8 mouse cellular contexts compared by ENCODE assay signal in genomic region chr4:135873526-135874202, GRCm38 (mm10). TPM values are rescaled to one million over a fixed set of nuclear protein-coding genes. Genes with fewer than 3 reads are reported as not detected.
DNase-seq lines count a peak whose midpoint lies in the region; ATAC-seq and TF ChIP-seq lines count a peak whose summit lies in the region.

Pnrc2 (minus strand) TSS chr4:135873850.

- no peak for TF ChIP-seq CTCF in brain, embryonic 14.5 days (IDR thresholded peaks at IDR 0.05; ENCODE audit: borderline replicate concordance, extremely low read depth, insufficient read depth, insufficient read length)

- TF ChIP-seq POLR2A in brain, embryonic 14.5 days (IDR thresholded peaks at IDR 0.05; ENCODE audit: borderline replicate concordance, extremely low read depth, insufficient read depth, insufficient read length, poor library complexity, severe bottlenecking): peak; percentile 43; the same call in 1 of the 2 replicates

- peaks cover 55% of the 10 kb centered on the region for H3K36me3 ChIP-seq in erythroblast, embryonic 14.5 days (ENCODE audit: control insufficient read depth)
- H3K36me3 ChIP-seq in heart, embryonic 12.5 days: peaks cover 24% of the 10 kb centered on the region
- peaks cover 41% of the 10 kb centered on the region for H3K36me3 ChIP-seq in liver, embryonic 12.5 days
- 0 out of 2 replicates have a peak, but pooled peaks cover 7% of the 10 kb centered on the region for H3K36me3 ChIP-seq in stomach, embryonic 15.5 days

- H3K4me2 ChIP-seq in heart, embryonic 12.5 days: peak within 1 kb of the TSS; percentile 96
- H3K4me2 ChIP-seq in liver, embryonic 12.5 days: peak within 1 kb of the TSS; percentile 79
- peak within 1 kb of the TSS; percentile 75 for H3K4me2 ChIP-seq in stomach, embryonic 15.5 days

- ATAC-seq in heart, embryonic 12.5 days (ENCODE audit: insufficient number of reproducible peaks, low FRiP score): peak; percentile 95
- ATAC-seq in liver, embryonic 12.5 days: peak; percentile 94
- ATAC-seq in stomach, embryonic 15.5 days (ENCODE audit: insufficient read depth, low FRiP score, low read depth): peak; percentile 96

- under 1% methylated on average over 55 of the region's 60 CpGs for WGBS in heart, embryonic 12.5 days
- WGBS in liver, embryonic 12.5 days (ENCODE audit: insufficient replicate concordance): 3% methylated on average over 55 of the region's 60 CpGs
- WGBS in stomach, embryonic 15.5 days: under 1% methylated on average over 59 of the region's 60 CpGs

- H3K4me3 ChIP-seq in erythroblast, embryonic 14.5 days (replicated peaks): peak within 1 kb of the TSS; percentile 95
- peak within 1 kb of the TSS; percentile 87 for H3K4me3 ChIP-seq in heart, embryonic 12.5 days
- H3K4me3 ChIP-seq in liver, embryonic 12.5 days: peak within 1 kb of the TSS; percentile 72
- H3K4me3 ChIP-seq in stomach, embryonic 15.5 days (replicated peaks): peak within 1 kb of the TSS; percentile 77

- no peaks in the 10 kb centered on the region for H3K9me3 ChIP-seq in erythroblast, embryonic 14.5 days (ENCODE audit: control insufficient read depth, low read length)
- H3K9me3 ChIP-seq in heart, embryonic 12.5 days (replicated peaks): no peaks in the 10 kb centered on the region
- H3K9me3 ChIP-seq in liver, embryonic 12.5 days (replicated peaks): no peaks in the 10 kb centered on the region
- no peaks in the 10 kb centered on the region for H3K9me3 ChIP-seq in stomach, embryonic 15.5 days

- H3K9ac ChIP-seq in heart, embryonic 12.5 days: peak within 1 kb of the TSS; percentile 91
- peak within 1 kb of the TSS; percentile 85 for H3K9ac ChIP-seq in liver, embryonic 12.5 days
- H3K9ac ChIP-seq in stomach, embryonic 15.5 days: peak within 1 kb of the TSS; percentile 76

- H3K4me1 ChIP-seq in erythroblast, embryonic 14.5 days (ENCODE audit: control insufficient read depth): peaks cover 64% of the 10 kb centered on the region
- H3K4me1 ChIP-seq in heart, embryonic 12.5 days (replicated peaks): peaks cover 40% of the 10 kb centered on the region
- H3K4me1 ChIP-seq in liver, embryonic 12.5 days: peaks cover 67% of the 10 kb centered on the region
- H3K4me1 ChIP-seq in stomach, embryonic 15.5 days: peaks cover 36% of the 10 kb centered on the region

- H3K27me3 ChIP-seq in erythroblast, embryonic 14.5 days (ENCODE audit: control insufficient read depth): no peaks in the 10 kb centered on the region
- H3K27me3 ChIP-seq in heart, embryonic 12.5 days (replicated peaks): no peaks in the 10 kb centered on the region
- no peaks in the 10 kb centered on the region for H3K27me3 ChIP-seq in liver, embryonic 12.5 days (replicated peaks)
- H3K27me3 ChIP-seq in stomach, embryonic 15.5 days (replicated peaks): no peaks in the 10 kb centered on the region

- DNase-seq in CD4-positive helper T cell, adult 2 months (ENCODE audit: low read depth, low spot score): peak; percentile 95
- DNase-seq in brain, embryonic 14.5 days (ENCODE audit: low read depth): peak; percentile 98
- peak; percentile 94 for DNase-seq in kidney, postnatal 10 days
- DNase-seq in natural killer cell, adult 2 months (ENCODE audit: low spot score in 2 of 2): peak; percentile 86 to 88

- peak within 1 kb of the TSS; percentile 98 for H3K27ac ChIP-seq in heart, embryonic 12.5 days (ENCODE audit: poor library complexity, severe bottlenecking)
- H3K27ac ChIP-seq in liver, embryonic 12.5 days: peak within 1 kb of the TSS; percentile 96
- peak within 1 kb of the TSS; percentile 100 for H3K27ac ChIP-seq in stomach, embryonic 15.5 days

RNA-seq across cellular contexts. Expression of gene Pnrc2, which starts in this region (rescaled TPM):
- polyA plus RNA-seq in brain, embryonic 14.5 days (2012; rRNA removed): 67.1 and 74.4 TPM in 2 replicates
- 0.66 and 1.0 TPM in 2 replicates for polyA plus RNA-seq in erythroblast, embryonic 14.5 days (2012)
- 124 and 131 TPM in 2 replicates for polyA plus RNA-seq in heart, embryonic 12.5 days (2016; fragmentation: Nextera tagmentation; extraction: Ambion mirVana)
- polyA plus RNA-seq in liver, embryonic 12.5 days (2016; fragmentation: Nextera tagmentation; extraction: Ambion mirVana): 91.1 and 98.9 TPM in 2 replicates
- polyA plus RNA-seq in stomach, embryonic 15.5 days (2015; fragmentation: Nextera tagmentation; extraction: Ambion mirVana): 172 and 178 TPM in 2 replicates

Comparison
In these comparisons a context has a peak if more than half of its experiments do, and no peak if none do; other contexts are left out.
1. Peak in every context shown above with its lines: DNase-seq, ATAC-seq, H3K4me3 ChIP-seq and H3K27ac ChIP-seq.
2. RNA of gene Pnrc2 (polyA plus RNA-seq): 172 to 178 TPM in stomach, embryonic 15.5 days, 124 to 131 TPM in heart, embryonic 12.5 days, 91.1 to 98.9 TPM in liver, embryonic 12.5 days and 67.1 to 74.4 TPM in brain, embryonic 14.5 days; 0.66 to 1.0 TPM in erythroblast, embryonic 14.5 days; every median in the first group is over 10 times any median in the second.